Mouse (Mus musculus) forebrain, embryonic 12.5 days (tissue): ENCODE results near the gene Pip5k1c. TPM values are rescaled to one million over a fixed set of nuclear protein-coding genes. Genes with fewer than 3 reads are reported as not detected.
A peak's percentile ranks its signal among the peaks of the same experiment; 100 is the strongest.

Experiments
- ATAC-seq: fragments of 200-750 bp; cut with Nextera tagmentation; 2 replicates; pipeline ENCODE4 v1.8.0; 2017; ENCODE audit warnings: moderate TSS enrichment; ENCODE audit not compliant: low FRiP score
- H3K27ac ChIP-seq: fragments of 300-500 bp; sonication (generic); 2 replicates; pipeline ENCODE4 v1.5.1; 2016; ENCODE audit warnings: mild to moderate bottlenecking
- H3K27me3 ChIP-seq: fragments of 300-500 bp; sonication (generic); 2 replicates; pipeline ENCODE4 v1.6.1; 2016; ENCODE audit warnings: mild to moderate bottlenecking
- H3K36me3 ChIP-seq: fragments of 300-500 bp; sonication (generic); replicated peaks from 2 replicates; pipeline ENCODE4 v1.6.1; 2016; ENCODE audit warnings: mild to moderate bottlenecking
- H3K4me1 ChIP-seq: fragments of 300-500 bp; sonication (generic); 2 replicates; pipeline ENCODE4 v1.6.1; 2016
- H3K4me2 ChIP-seq: fragments of 300-500 bp; sonication (generic); 2 replicates; pipeline ENCODE4 v1.6.1; 2016; ENCODE audit warnings: mild to moderate bottlenecking, moderate library complexity
- H3K4me3 ChIP-seq: fragments of 300-500 bp; sonication (generic); replicated peaks from 2 replicates; pipeline ENCODE4 v1.5.1; 2016; ENCODE audit warnings: mild to moderate bottlenecking
- H3K9ac ChIP-seq: fragments of 300-500 bp; sonication (generic); 2 replicates; pipeline ENCODE4 v1.6.1; 2016; ENCODE audit warnings: mild to moderate bottlenecking
- H3K9me3 ChIP-seq: fragments of 300-500 bp; sonication (generic); 2 replicates; pipeline ENCODE4 v1.6.1; 2016
- WGBS: fragments of 180-500 bp; shearing (Covaris S2); methylation state at CpG from one replicate; pipeline ENCODE4 v1.1.7; 2016; 5-methylcytosine and 5-hydroxymethylcytosine counted together
- polyA plus RNA-seq: library from polyadenylated mRNA; unstranded; fragments of >200 nt; fragmentation: Nextera tagmentation; extraction: Ambion mirVana; gene quantifications from 2 replicates; pipeline ENCODE4 v1.2.1, GENCODE M21; 2016

Pip5k1c gene
- polyA plus RNA-seq, 1 experiment from 2014 or later = 84.1 TPM

DNA sequence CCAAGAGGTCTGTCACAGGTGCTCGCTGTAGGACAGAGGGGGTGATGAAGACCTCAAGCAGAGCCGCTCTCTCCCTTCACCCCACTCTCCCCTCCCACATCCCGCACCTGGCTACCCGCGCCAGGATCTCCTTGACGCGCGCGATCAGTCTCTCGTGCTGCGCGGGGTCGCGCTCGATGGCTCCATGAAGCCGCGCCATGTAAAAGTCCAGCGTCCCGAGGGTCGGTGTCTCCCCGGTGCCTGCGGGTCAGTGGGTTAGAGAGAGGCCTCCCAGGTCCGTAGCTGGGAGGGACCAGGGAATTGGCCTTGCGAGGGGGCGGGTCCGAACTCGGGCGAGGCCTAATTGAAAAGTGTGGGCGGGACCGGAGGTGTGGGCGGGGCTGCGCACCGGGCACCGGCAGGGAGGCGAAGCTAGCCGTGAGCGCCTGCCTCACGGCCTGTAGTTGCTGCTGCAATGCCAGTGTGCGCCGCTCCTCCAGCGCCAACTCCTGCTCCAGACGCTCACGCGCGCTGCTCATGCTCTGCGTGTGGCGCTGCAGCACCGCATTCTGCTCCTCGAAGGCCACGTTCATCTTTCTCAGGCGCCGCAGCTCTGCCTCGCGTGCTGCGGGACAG is 53.8 kb downstream of the Pip5k1c start:
- peak overlapping the region; percentile 47 for H3K4me2 ChIP-seq
- H3K4me1 ChIP-seq = peaks cover 46% of the 10 kb centered on the region
- H3K4me3 ChIP-seq = peak overlapping the region; percentile 31
- peak overlapping the region; percentile 2; the same call in 1 of the 2 replicates for H3K27ac ChIP-seq
- peaks cover 26% of the 10 kb centered on the region for H3K36me3 ChIP-seq
- no peak for ATAC-seq
- H3K27me3 ChIP-seq = peaks cover 69% of the 10 kb centered on the region
- peak overlapping the region; percentile 22 for H3K9ac ChIP-seq
- H3K9me3 ChIP-seq = no peaks in the 10 kb centered on the region
- WGBS = 4% methylated on average over 53 of the region's 55 CpGs

DNA sequence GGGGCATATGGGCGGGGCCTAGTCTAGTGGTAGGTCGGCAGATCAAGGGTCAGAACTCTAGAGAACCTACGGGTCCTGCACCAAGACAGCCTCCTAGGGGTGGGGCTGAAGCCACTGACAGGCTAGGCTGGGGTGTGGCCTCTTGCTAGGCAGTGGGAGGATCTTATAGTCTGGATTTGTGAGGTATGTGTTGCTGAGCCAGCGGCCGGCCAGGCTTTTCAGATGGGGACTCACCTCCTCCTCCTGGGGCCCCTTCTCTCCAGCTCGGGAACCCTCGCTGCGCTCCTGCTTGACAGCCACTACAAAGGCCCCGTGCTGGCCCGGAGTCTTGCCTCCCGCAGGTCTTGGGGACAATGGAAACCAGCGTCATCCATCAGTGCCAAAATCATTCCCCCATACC is 56.4 kb downstream of the Pip5k1c start:
- ATAC-seq = no peak

DNA sequence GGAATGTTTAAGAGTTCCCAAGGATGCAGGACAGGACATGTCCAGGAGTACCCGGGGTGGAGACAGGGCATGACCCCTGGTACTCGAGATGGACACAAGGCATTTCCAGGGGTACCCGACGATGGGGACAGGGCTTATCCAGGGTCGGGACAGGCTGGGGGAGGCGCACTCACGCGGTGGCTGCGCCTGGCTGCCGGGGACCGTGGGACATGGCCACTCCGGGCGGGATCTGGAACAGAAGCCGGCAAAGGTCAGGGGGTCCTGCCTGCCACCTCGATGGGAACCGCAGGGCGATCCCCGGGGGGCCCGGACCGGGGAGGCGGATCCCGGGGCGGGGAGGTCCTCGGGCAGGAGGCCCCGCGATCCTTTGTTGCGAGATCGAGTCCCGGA is 57.2 kb downstream of the Pip5k1c start:
- H3K27ac ChIP-seq = peak overlapping the region; percentile 61; the same call in 1 of the 2 replicates

More for the DNA sequence above, 56.4 kb downstream of the Pip5k1c start:
- peak overlapping the region; percentile 91 for H3K9ac ChIP-seq
- peaks cover 38% of the 10 kb centered on the region for H3K4me1 ChIP-seq
- H3K27me3 ChIP-seq = peaks cover 48% of the 10 kb centered on the region
- no peaks in the 10 kb centered on the region for H3K9me3 ChIP-seq
- H3K36me3 ChIP-seq = peaks cover 26% of the 10 kb centered on the region
- H3K27ac ChIP-seq = no peak overlapping the region
- peak overlapping the region; percentile 91 for H3K4me3 ChIP-seq
- peak overlapping the region; percentile 92 for H3K4me2 ChIP-seq
- 8% methylated on average over 12 of the region's 12 CpGs for WGBS

DNA sequence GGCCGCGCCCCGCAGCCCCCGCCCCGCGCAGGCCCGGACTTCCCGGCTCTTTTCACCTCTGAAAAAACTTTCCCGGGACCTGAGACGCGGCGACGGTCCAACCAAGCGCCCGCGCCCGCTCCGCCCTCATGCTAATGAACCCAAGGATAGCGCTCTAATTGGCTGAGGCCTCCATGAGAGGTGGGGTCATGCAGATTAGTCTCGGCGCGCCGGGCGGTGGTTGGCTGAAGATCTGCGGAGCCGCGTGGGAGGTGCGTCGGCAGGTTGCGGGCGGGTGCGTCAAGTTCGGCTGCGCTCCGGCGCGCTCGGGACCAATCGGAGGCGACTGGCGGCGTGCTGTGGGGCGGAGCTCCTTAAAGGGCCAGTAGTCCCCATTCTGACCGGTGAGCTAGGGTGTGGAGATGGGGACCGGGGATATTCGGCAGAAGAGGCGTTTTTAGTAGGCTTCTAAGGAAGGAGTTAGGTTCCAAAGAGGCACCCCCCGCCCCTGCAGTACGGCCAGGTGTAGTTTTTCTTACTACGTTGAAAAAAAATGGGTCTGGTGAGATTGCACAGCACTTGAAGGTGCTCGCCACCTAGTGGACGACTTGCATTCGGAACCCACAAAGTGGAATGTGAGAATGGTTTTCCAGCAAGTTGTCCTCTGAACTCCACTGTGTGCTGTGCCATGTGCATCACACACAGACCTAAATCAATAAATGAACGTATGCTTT is 57.7 kb downstream of the Pip5k1c start, which contains the start of gene Hmg20b:
Gene Hmg20b, minus strand, starts transcription at position 130 of the 713 bp plus-strand sequence.
- WGBS = under 1% methylated on average over 54 of the region's 54 CpGs
- Histone ChIP-seq H3K27me3 (peaks cover 41% of the 10 kb centered on the region), H3K9ac (peak within 1 kb of the TSS; percentile 91), H3K4me3 (peak within 1 kb of the TSS; percentile 91), H3K36me3 (peaks cover 21% of the 10 kb centered on the region), H3K9me3 (no peaks in the 10 kb centered on the region), H3K27ac (peak within 1 kb of the TSS; percentile 61), H3K4me2 (peak within 1 kb of the TSS; percentile 92), H3K4me1 (peaks cover 38% of the 10 kb centered on the region)
- peak; percentile 96 for ATAC-seq

More for the DNA sequence above, 57.2 kb downstream of the Pip5k1c start:
- peak; percentile 10; the same call in 1 of the 2 replicates for ATAC-seq
- Histone ChIP-seq H3K4me1 (peaks cover 38% of the 10 kb centered on the region), H3K9me3 (no peaks in the 10 kb centered on the region), H3K4me2 (peak overlapping the region; percentile 92), H3K27me3 (peaks cover 43% of the 10 kb centered on the region), H3K36me3 (peaks cover 26% of the 10 kb centered on the region), H3K9ac (peak overlapping the region; percentile 91), H3K4me3 (peak overlapping the region; percentile 91)
- under 1% methylated on average over 25 of the region's 29 CpGs for WGBS

DNA sequence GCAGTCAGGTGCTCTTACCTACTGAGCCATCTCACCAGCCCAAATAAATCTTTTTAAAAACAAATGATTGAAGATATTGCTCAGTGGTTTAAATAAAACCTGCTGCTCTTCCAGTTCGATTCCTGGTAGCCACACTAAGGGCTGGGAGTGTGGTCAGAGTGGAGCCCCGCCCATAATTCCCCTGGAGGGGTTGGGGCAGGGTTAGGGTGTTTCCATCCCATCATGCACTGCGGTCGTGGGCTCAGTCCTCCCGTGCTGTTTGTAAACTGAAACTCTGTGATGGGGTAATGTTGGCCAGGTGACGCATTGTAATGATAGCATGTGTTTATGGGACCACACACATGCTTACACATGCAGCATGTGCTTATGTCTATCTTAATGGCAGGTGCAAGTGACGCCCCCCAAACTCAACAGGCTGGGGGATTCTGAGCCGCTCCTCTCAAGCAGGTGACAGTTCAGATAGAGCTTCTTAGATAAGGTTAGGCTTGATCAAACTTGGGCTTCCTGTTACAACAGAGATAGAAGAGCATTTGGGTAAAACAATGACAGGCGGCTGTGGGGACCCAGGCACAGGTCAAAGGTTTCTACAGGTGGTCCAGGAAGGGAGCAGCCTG is 59.0 kb downstream of the Pip5k1c start:
- Histone ChIP-seq H3K4me2 (no peak overlapping the region), H3K9me3 (no peaks in the 10 kb centered on the region), H3K4me1 (peaks cover 29% of the 10 kb centered on the region), H3K4me3 (no peak overlapping the region), H3K27me3 (peaks cover 43% of the 10 kb centered on the region), H3K27ac (no peak overlapping the region), H3K9ac (peak overlapping the region; percentile 12; the same call in 1 of the 2 replicates), H3K36me3 (peaks cover 15% of the 10 kb centered on the region)
- WGBS = 25% methylated on average over 9 of the region's 9 CpGs
- no peak for ATAC-seq

DNA sequence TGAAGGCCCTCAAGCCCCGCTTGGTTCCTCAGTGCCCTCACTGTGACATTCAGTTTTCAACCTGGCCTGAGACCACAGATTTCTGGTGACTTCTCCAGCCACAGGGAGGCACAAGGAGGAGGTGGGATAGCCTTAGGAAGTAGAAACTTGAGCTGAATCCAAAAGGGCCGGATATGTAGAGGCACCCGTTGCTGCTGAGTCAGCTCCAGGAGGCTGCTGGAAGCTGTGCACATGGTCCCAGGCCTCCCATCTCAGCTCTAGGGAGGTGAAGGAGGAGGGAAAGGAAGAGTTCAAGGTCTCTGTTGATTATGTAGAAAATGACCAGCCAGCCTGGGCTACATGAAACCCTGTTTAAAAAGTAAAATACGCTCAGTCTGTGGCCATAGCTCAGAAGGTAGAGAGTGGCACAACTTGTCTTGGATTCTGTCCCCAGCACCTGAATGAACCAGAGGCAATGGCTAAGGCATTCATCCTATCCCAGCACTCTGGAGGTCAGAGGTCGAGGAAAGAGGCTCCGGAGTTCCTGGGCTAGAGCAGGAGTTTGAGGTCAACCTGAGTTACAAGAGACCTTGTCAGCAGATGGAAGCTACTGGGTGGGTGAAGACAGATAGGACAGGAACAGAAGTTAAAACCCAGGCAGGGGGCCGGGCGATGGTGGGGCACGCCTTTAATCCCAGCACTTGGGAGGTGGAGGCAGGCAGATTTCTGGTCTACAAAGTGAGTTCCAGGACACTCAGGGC is 62.1 kb downstream of the Pip5k1c start:
- Histone ChIP-seq H3K27me3 (peaks cover 34% of the 10 kb centered on the region), H3K9me3 (no peaks in the 10 kb centered on the region), H3K4me2 (no peak overlapping the region), H3K36me3 (no peaks in the 10 kb centered on the region), H3K27ac (no peak overlapping the region), H3K9ac (no peak overlapping the region), H3K4me3 (no peak overlapping the region), H3K4me1 (peaks cover 31% of the 10 kb centered on the region)
- WGBS = 71% methylated on average over 9 of the region's 9 CpGs
- no peak for ATAC-seq

DNA sequence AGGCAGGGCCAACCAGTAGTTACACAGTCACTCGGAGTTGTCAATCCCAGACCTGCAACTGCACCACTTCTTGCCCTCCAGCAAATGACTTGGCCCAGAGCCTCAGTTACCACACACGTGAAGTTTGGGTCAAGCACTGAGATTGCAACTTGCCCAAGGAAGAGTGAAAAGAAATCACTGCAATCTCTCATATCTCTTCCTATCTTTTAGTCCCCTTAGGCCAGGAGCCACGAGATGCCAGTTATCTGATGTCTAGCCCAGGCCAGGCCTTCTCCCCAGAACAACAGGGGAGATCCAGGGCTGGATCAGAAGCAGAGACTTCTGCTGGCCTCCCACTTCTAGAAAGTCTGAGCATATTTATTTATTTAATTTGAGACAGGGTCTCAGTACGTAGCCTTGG is 62.8 kb downstream of the Pip5k1c start:
- no peak for ATAC-seq
- WGBS = 83% methylated on average over 4 of the region's 4 CpGs

DNA sequence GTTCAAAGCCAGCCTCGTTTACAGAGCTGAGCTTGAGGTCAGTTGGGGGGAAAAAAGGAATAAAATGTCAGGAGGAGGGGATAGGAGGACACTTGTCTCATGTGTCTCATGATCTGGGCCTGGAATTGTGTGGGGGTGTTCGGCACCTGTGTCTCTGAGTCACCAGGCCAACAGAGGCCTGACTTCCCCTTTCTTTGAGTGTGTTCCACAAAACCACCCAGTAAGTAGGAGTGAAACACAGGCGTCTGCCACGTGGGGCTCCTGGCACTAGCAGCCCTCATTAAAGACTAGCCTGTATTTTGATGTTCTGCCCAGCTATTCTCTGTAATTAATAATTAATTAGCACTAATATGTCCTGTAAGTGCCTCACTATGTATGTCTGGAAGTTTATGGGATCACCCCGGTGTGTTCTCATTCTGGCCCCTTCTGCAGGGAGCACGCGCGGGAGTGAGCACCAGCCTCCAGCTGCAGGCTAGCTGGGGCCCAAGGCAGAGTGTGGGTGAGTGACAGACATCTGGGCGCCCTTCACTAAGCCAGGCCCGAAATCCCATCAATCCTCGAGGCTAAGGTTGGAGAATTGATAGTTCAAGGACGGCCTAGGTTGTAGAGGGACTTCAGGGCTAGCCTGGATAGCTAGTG is 63.7 kb downstream of the Pip5k1c start:
- peaks cover 34% of the 10 kb centered on the region for H3K27me3 ChIP-seq
- H3K9ac ChIP-seq = 0 out of 2 replicates have a peak overlapping the region, but pooled peaks have one; percentile 36
- no peaks in the 10 kb centered on the region for H3K9me3 ChIP-seq
- H3K36me3 ChIP-seq = no peaks in the 10 kb centered on the region
- H3K4me2 ChIP-seq = peak overlapping the region; percentile 98
- H3K4me1 ChIP-seq = peaks cover 32% of the 10 kb centered on the region
- no peak for ATAC-seq
- H3K4me3 ChIP-seq = no peak overlapping the region
- 56% methylated on average over 12 of the region's 12 CpGs for WGBS
- H3K27ac ChIP-seq = no peak overlapping the region

More for the DNA sequence above, 62.8 kb downstream of the Pip5k1c start:
- no peaks in the 10 kb centered on the region for H3K36me3 ChIP-seq
- H3K4me1 ChIP-seq = peaks cover 32% of the 10 kb centered on the region
- H3K27ac ChIP-seq = no peak overlapping the region
- H3K9me3 ChIP-seq = no peaks in the 10 kb centered on the region
- H3K4me2 ChIP-seq = no peak overlapping the region
- 0 out of 2 replicates have a peak overlapping the region, but pooled peaks have one; percentile 36 for H3K9ac ChIP-seq
- peaks cover 34% of the 10 kb centered on the region for H3K27me3 ChIP-seq
- H3K4me3 ChIP-seq = no peak overlapping the region

DNA sequence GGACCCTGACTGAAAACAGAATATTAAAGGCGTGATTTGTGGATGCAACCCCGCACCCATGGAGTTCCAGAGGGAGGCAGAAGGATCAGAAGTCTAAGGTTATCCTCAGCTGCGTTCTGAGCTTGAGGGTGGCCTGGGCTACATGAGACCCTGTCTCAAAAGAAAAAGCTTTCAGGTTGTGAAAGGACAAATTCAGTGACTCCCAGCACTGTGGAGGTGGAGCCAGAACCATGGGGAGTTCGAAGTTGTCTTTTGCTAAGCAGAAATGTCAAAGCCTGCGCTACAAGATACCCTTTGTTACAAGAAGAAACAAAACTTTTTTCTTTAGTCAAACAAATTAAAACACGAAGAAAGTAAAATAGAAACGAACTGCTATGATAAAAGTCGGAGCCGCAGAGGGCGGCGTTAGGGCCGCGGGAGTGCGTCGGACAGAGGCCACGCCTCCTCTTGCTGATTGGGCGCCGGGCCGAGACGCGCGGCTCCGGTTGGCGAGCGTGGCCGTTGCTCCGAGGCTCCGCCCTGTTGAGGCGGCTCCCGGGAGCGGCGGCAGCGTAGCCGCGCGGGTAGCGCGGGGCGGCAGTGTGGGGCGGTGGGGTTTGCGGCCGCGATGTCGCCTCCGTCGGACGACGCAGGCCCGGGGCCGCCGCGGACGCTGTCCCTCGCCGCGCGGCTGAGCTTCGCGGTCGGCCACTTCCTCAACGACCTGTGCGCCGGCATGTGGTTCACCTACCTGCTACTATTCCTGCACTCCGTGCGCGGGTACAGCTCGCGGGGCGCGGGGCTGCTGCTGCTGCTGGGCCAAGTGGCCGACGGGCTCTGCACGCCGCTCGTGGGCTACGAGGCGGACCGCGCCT is 64.5 kb downstream of the Pip5k1c start, which contains the start of gene Mfsd12:
Gene Mfsd12, plus strand, starts transcription at position 501 of the 854 bp plus-strand sequence.
- no peaks in the 10 kb centered on the region for H3K36me3 ChIP-seq
- peaks cover 33% of the 10 kb centered on the region for H3K4me1 ChIP-seq
- peaks cover 30% of the 10 kb centered on the region for H3K27me3 ChIP-seq
- H3K9me3 ChIP-seq = no peaks in the 10 kb centered on the region
- 2% methylated on average over 78 of the region's 79 CpGs for WGBS
- peak within 1 kb of the TSS; percentile 75 for H3K4me3 ChIP-seq
- peak within 1 kb of the TSS; percentile 98 for H3K4me2 ChIP-seq
- H3K27ac ChIP-seq = no peak within 1 kb of the TSS
- peak; percentile 94 for ATAC-seq
- H3K9ac ChIP-seq = peak within 1 kb of the TSS; percentile 78

DNA sequence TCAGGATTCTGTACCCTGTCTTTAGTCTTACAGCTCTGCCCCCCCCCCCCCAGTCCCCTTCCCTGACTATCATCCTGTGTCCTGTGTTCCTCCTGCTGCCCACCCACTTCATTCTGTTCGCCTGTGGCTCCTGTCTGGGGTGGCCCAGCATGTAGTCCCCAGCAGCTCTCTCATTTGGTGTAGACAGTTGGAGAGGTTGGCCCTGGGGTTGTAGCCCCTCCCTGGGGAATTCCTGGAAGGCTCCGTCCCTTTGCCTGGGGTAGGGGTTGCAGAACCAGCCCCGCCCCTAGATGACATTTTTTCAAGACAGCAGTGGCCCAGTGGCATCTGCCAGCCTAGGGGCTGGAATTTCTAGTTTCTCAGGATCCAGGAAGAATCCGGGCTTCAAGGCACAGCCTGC is 65.4 kb downstream of the Pip5k1c start:
- H3K36me3 ChIP-seq = no peaks in the 10 kb centered on the region
- H3K4me3 ChIP-seq = peak overlapping the region; percentile 75
- H3K9me3 ChIP-seq = no peaks in the 10 kb centered on the region
- 44% methylated on average over 4 of the region's 4 CpGs for WGBS
- peak overlapping the region; percentile 98 for H3K4me2 ChIP-seq
- no peak for ATAC-seq
- H3K9ac ChIP-seq = peak overlapping the region; percentile 78
- H3K4me1 ChIP-seq = peaks cover 42% of the 10 kb centered on the region
- peaks cover 38% of the 10 kb centered on the region for H3K27me3 ChIP-seq
- no peak overlapping the region for H3K27ac ChIP-seq
